Mouse (Mus musculus): ENCODE data around the gene Gsta4.
"Not testable (repeated sequence)": the region's sequence is repeated elsewhere in the genome, so short reads cannot be mapped to it uniquely, and the experiment has no call there.

The Gsta4 gene

DNA sequence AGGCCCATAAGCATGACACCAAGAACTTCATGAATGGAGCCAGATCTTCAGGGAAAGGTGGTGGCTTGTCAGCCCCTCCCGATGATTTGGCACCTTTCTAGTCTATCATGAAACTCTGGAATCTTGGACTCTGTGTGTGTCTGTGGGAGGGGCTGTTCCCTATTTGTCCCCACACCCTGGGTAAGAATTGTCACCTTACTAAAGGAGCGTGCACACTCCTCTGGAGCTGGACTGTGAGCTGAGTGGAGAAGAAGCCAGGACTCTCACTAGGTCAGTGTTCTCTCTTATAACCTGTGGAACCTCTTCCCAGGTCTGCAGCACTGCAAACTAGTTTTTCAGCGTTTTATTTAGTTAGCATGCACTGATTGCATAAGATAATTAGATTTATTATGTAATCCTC, 47.9 kb downstream of the Gsta4 start, which contains the start of gene Gsta1:
Gene Gsta1 (plus strand): TSS at position 196 of the 400 bp plus-strand sequence.
- not testable (repeated sequence) for ATAC-seq (ENCODE audit: low TSS enrichment)

DNA sequence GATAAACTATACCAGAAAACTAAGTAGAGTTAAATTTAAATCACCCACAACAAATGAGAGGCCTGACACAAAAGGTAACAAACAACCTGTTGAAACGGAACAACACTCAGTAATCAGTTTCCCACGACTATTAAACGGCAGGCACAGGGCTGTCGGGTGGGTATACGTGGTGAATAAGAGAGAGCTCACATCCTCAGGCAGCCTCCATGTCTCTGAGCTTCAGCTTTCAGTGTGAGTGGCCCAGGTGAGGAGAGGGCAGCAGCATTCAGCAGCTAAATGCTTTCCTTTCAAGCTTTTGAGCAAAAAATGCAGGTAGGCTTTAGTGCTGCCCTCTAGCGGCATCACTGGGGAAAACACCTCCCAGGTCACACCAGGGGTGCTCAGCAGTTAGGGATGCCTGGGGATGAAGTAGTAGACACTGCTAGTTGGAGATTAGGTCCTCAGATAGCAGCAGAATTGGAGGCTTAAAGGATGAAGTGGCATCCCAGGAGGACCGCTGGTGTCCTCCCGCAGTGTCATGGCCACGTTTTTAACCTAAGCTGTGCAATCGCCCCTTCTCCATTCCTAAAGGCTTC, 50.6 kb downstream of the Gsta4 start:
- ATAC-seq (ENCODE audit: low TSS enrichment): peak; percentile 27; the same call in 1 of the 2 replicates

GRCm38 (mm10) chr9:78255683-78256470, 73.3 kb downstream of the Gsta4 start:
- ATAC-seq (ENCODE audit: low TSS enrichment): not testable (repeated sequence)

- not testable (repeated sequence) for ATAC-seq (ENCODE audit: low TSS enrichment)
Measured at GRCm38 (mm10) chr9:78256914-78257313, 74.3 kb downstream of the Gsta4 start, which contains the start of gene Gm3776. Gene Gm3776, plus strand, starts transcription at chr9:78257129.

All from frontal cortex, adult (tissue).